Mouse (Mus musculus): ENCODE data around the gene Rab20. TPM values are rescaled to one million over a fixed set of nuclear protein-coding genes. Genes with fewer than 3 reads are reported as not detected.
A peak's percentile ranks its signal among the peaks of the same experiment; 100 is the strongest.

The Rab20 gene
- total RNA-seq, 4 experiments from 2014 or later: 21.9 to 36.4 (median 28.1) TPM

- DNase-seq (ENCODE audit: low spot score): peak; percentile 85
These were observed 72.6 kb downstream of the Rab20 start for GRCm38 (mm10) chr8:11405722-11406481.

- no peak for DNase-seq (ENCODE audit: low spot score)
These were observed 73.9 kb downstream of the Rab20 start for GRCm38 (mm10) chr8:11404614-11405013.

DNA sequence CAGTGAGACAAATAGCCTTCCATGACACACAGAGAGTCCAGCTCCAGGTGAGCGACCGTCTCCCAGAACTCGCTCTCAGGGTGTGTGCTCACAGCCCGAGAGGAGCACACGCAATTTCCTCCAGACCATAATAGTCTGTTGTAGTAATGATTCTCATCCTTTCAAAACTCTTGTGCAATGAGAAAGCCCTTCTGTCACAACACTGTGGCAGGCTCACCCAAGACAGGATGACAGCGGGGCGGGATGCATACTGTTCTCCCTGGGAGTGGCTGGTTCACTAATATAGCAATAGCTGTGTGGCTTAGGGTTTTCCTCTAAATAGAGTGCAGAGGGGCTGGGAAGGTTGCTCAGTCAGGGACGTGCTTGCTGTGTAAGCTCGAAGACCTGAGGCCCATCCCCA lies 74.7 kb downstream of the Rab20 start:
- no peak for DNase-seq (ENCODE audit: low spot score)

Other genes starting within 250 kb of the Rab20 start
- gene Col4a2, start 165.9 kb downstream of the Rab20 start, total RNA-seq (2022): 100 to 1,000 TPM in 3 of 4 experiments, 10 to 100 TPM in 1; 93.1 to 141 (median 113) TPM
- gene Col4a1, start 165.9 kb downstream of the Rab20 start, total RNA-seq (2022): 100 to 1,000 TPM; 136 to 221 (median 183) TPM
- gene Naxd, start 18.8 kb upstream of the Rab20 start, total RNA-seq (2022): 10 to 100 TPM; 30.7 to 35.3 (median 32.1) TPM
- gene Cars2, start 72.1 kb upstream of the Rab20 start, total RNA-seq (2022): 10 to 100 TPM; 50.7 to 55.7 (median 53.7) TPM
- 10 to 100 TPM; 15.9 to 24.4 (median 19.9) TPM for gene Ing1, start 76.9 kb upstream of the Rab20 start, total RNA-seq (2022)
- 10 to 100 TPM; 17.1 to 25.6 (median 19.4) TPM for gene Ankrd10, start 157.0 kb upstream of the Rab20 start, total RNA-seq (2022)
- gene 1700016D06Rik, start 222.4 kb upstream of the Rab20 start, total RNA-seq (2022): not detected
- 100 to 1,000 TPM in 3 of 4 experiments, 10 to 100 TPM in 1; 93.9 to 119 (median 111) TPM for gene Arhgef7, start 249.0 kb upstream of the Rab20 start, total RNA-seq (2022)